Mouse (Mus musculus): ENCODE results near the gene Tcf21.

DNA sequence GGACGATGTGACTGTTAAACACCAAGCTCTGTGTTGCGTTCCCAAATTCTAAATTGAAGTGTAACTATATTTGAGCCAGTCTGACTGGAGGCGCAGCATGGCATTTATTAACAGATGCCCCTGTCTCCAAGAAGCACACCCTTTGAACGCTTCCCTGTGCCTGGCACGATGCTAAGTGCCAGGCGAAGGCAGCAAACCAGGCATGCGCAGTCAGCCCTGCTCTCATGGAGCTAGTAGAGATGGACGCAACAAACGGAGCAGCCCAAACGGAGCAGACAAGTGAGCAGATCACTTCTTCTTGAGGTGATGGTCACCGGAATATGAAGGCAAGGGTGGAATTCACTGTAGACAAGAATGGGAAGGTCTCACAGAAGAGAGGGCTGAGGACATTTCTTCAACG is 8.1 kb downstream of the Tcf21 start:
- TF ChIP-seq CTCF (IDR thresholded peaks at IDR 0.05; ENCODE audit: control insufficient read depth, insufficient read depth, insufficient read length) (no peak), USF1 (IDR thresholded peaks at IDR 0.05; ENCODE audit: low read depth) (no peak), CEBPB (IDR thresholded peaks at IDR 0.05; ENCODE audit: low read depth) (no peak), MAX (IDR thresholded peaks at IDR 0.05) (no peak), MYOD1 (IDR thresholded peaks at IDR 0.05; ENCODE audit: control insufficient read depth, insufficient read length, low read depth) (no peak)
